Mouse (Mus musculus) heart, adult 2 months (tissue): Measurements from ENCODE around the gene Zdhhc5. TPM values are rescaled to one million over a fixed set of nuclear protein-coding genes. Genes with fewer than 3 reads are reported as not detected.

ENCODE experiments used
- DNase-seq, 2 experiments: peaks; one replicate each; pipeline ENCODE4 v3.0.0; 2021
- H3K27ac ChIP-seq: fragments of 200-600 bp; 2 replicates; pipeline ENCODE4 v1.8.1; 2022
- H3K27me3 ChIP-seq: fragments of 200-500 bp; 2 replicates; pipeline ENCODE4 v1.6.1; 2012; ENCODE audit warnings: mild to moderate bottlenecking, low read length, inconsistent platforms, mixed read lengths; ENCODE audit not compliant: control insufficient read depth, insufficient read depth
- H3K36me3 ChIP-seq: fragments of 200-500 bp; 2 replicates; pipeline ENCODE4 v1.6.1; 2012; ENCODE audit warnings: low read length, inconsistent platforms; ENCODE audit not compliant: control insufficient read depth, insufficient read depth
- H3K4me1 ChIP-seq: fragments of 200-500 bp; 2 replicates; pipeline ENCODE4 v1.6.1; 2011; ENCODE audit warnings: low read length; ENCODE audit not compliant: control insufficient read depth, insufficient read depth
- H3K4me3 ChIP-seq: fragments of 200-600 bp; 2 replicates; pipeline ENCODE4 v1.8.1; 2022
- H3K79me2 ChIP-seq: fragments of 200-500 bp; replicated peaks from 2 replicates; pipeline ENCODE4 v1.6.1; 2012; ENCODE audit warnings: mild to moderate bottlenecking, inconsistent platforms, low read length, moderate library complexity, mixed read lengths; ENCODE audit not compliant: control insufficient read depth, insufficient read depth
- H3K9ac ChIP-seq: fragments of 200-500 bp; 2 replicates; pipeline ENCODE4 v1.6.1; 2012; ENCODE audit warnings: low read depth, mild to moderate bottlenecking, control low read depth, inconsistent platforms, low read length, mixed read lengths
- CTCF ChIP-seq: fragments of 200-600 bp; IDR thresholded peaks from 2 replicates; pipeline ENCODE4 v1.8.1; 2022; ENCODE audit warnings: antibody characterized with exemption, mild to moderate bottlenecking, moderate library complexity
- EP300 ChIP-seq: fragments of 200-500 bp; IDR thresholded peaks from 2 replicates; pipeline ENCODE4 v1.6.1; 2011; ENCODE audit warnings: low read depth, low read length, control low read depth; ENCODE audit not compliant: insufficient read depth
- POLR2A ChIP-seq: fragments of 200-500 bp; IDR thresholded peaks from 2 replicates; pipeline ENCODE4 v1.6.1; 2011; ENCODE audit warnings: mild to moderate bottlenecking, low read depth, low read length, control low read depth; ENCODE audit not compliant: insufficient read depth
- WGBS: fragments of 180-500 bp; shearing (Covaris S2); methylation state at CpG from one replicate; pipeline ENCODE4 v1.1.7; 2018; 5-methylcytosine and 5-hydroxymethylcytosine counted together
- intact Hi-C: fragments of 180-260 bp; cut with DNase I; formaldehyde crosslinking; loops from one replicate; pipeline ENCODE4 v1.15.1; 2025
- polyA plus RNA-seq: library from polyadenylated mRNA; depleted of rRNA; stranded (reverse); fragments of >200 nt; gene quantifications from 2 replicates; pipeline ENCODE4 v1.2.3, GENCODE M21; 2012
- total RNA-seq, 2 experiments: library from RNA; stranded (reverse); gene quantifications; 2 replicates each; pipeline ENCODE4 v1.2.3; 2021

Gene Zdhhc5
- total and polyA plus RNA-seq, 3 experiments = 47.6 to 72.5 (median 62.8) TPM

DNA sequence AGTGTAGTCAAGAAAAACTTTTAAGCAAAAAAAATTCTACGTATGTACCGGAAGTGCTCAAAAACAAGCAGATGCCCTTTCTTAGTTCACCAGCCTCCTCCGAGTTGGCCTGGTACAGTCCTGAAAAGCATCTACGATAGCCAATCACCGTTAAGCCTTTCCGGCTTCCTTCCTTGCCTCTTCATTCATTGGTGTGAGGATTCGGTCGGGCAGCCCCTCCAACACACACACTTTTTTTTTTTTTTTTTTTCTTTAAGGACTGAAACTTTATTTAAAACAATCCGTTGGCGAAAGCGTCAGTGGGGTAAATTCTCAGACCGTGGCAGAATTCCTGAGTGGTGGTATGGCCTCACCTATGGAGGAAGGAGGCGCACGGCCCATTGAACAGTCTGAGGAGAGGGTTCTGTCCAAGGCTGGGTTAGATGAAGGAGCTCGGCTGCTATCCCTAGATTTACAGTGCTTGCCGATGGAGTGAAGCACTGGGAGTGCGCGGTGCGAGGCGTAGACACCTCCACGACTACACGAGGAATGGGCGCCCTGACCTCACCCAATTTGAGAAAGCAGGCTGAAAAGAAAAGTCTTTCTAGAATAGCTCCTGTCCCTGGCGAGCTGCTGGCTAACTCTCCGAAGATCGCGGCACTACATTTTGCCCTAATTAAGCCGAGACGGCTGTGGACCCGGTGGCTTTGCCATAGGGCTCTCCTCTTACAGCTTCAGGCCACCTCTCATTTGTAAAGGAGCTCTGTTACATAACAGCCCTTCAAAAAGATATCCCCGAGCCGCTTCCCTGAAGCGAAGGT lies 782 bp upstream of the Zdhhc5 start:
- no peak; the same call in none of the 2 replicates for TF ChIP-seq POLR2A
- no peak for TF ChIP-seq CTCF
- no peak for TF ChIP-seq EP300
- peak overlapping the region; percentile 99 for H3K27ac ChIP-seq
- no peaks in the 10 kb centered on the region for H3K27me3 ChIP-seq
- H3K36me3 ChIP-seq = peaks cover 5% of the 10 kb centered on the region
- intact Hi-C loops = loop anchor here (1.0 to 2.0 kb wide), 2 partner anchors 12 to 37 kb away; partner anchors contain the start of genes Clp1, Gm28635, Med19 and Tmx2
- DNase-seq = peak in 1 of 2 experiments; percentile 81
- WGBS = under 1% methylated on average over 33 of the region's 33 CpGs
- H3K4me3 ChIP-seq = peak overlapping the region; percentile 97
- no peaks in the 10 kb centered on the region for H3K79me2 ChIP-seq
- H3K9ac ChIP-seq = peak overlapping the region; percentile 82
- H3K4me1 ChIP-seq = peaks cover 2% of the 10 kb centered on the region

GRCm38 (mm10) chr2:84714422-84714810 lies 564 bp downstream of the Zdhhc5 start:
- intact Hi-C loops = loop anchor here (2.0 kb wide), 1 partner anchor 36 kb away; the partner anchor contains the start of genes Gm28635, Med19 and Tmx2
- TF ChIP-seq EP300 = no peak
- Histone ChIP-seq H3K27me3 (no peaks in the 10 kb centered on the region), H3K79me2 (peaks cover 1% of the 10 kb centered on the region; the same call in 1 of the 2 replicates), H3K36me3 (peaks cover 12% of the 10 kb centered on the region), H3K27ac (peak overlapping the region; percentile 99), H3K9ac (peak overlapping the region; percentile 95), H3K4me3 (peak overlapping the region; percentile 97), H3K4me1 (peaks cover 2% of the 10 kb centered on the region)
- no peak for DNase-seq
- WGBS = under 1% methylated on average over 26 of the region's 26 CpGs

GRCm38 (mm10) chr2:84711898-84712297 lies 3.1 kb downstream of the Zdhhc5 start:
- H3K9ac ChIP-seq = no peak overlapping the region
- H3K36me3 ChIP-seq = peaks cover 29% of the 10 kb centered on the region
- peaks cover 2% of the 10 kb centered on the region for H3K4me1 ChIP-seq
- no peaks in the 10 kb centered on the region for H3K27me3 ChIP-seq
- peaks cover 3% of the 10 kb centered on the region for H3K79me2 ChIP-seq
- 83% methylated on average over 2 of the region's 2 CpGs for WGBS
- intact Hi-C loops = no loop called here
- DNase-seq = no peak
- no peak overlapping the region for H3K27ac ChIP-seq
- no peak overlapping the region for H3K4me3 ChIP-seq
- TF ChIP-seq EP300 (no peak), CTCF (no peak), POLR2A (no peak)

DNA sequence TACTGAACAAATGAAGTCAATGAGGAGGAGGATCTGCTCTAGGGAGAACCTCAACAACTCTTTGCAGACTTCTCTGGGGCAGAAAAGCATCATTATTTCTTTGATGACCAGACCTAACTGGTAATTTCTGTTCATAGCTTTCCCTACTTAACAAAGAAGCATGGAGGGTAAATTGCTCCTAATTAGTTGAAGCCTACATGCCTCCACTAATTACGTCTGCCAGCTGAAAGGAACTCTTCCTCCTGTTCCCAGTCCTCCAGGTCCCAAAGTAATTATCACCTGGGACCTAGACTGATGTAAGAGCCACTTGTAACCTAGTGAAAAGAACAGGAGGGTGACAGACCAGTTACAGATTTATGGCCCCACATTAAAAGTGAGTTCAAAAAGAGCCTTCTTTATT lies 7.5 kb downstream of the Zdhhc5 start:
- WGBS = 84% methylated on average over 1 of the region's 1 CpGs
- H3K4me3 ChIP-seq = no peak overlapping the region
- no peak for DNase-seq
- no peak for TF ChIP-seq CTCF
- TF ChIP-seq POLR2A = no peak
- no peak for TF ChIP-seq EP300
- no peak overlapping the region for H3K27ac ChIP-seq
- no peaks in the 10 kb centered on the region for H3K27me3 ChIP-seq
- peaks cover 39% of the 10 kb centered on the region for H3K36me3 ChIP-seq
- intact Hi-C loops = no loop called here
- no peak overlapping the region for H3K9ac ChIP-seq
- H3K4me1 ChIP-seq = no peaks in the 10 kb centered on the region; the same call in 1 of the 2 replicates
- peaks cover 3% of the 10 kb centered on the region for H3K79me2 ChIP-seq

DNA sequence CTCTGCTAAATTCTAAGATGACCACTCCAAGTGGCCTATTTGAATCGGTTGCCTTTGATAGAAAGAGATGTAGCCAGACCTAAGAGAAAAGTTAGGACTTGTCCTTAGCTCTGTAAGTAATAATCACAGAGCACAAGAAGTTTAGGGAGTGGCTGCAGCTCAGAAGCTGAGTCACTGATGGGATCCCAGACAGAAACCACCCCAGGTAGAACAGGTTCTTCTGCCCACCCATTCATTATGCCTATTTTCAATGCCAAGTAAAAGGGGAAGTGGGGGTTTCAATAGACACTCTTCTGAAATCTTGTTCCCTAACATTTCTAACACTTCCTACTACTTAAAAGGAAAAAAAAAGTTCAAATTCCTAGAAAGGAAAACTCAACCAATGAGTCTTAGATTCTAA lies 9.7 kb downstream of the Zdhhc5 start:
- 84% methylated on average over 1 of the region's 1 CpGs for WGBS
- no peak for DNase-seq
- Histone ChIP-seq H3K27ac (no peak overlapping the region), H3K79me2 (peaks cover 1% of the 10 kb centered on the region), H3K9ac (no peak overlapping the region), H3K4me1 (no peaks in the 10 kb centered on the region; the same call in 1 of the 2 replicates), H3K36me3 (peaks cover 33% of the 10 kb centered on the region), H3K27me3 (no peaks in the 10 kb centered on the region), H3K4me3 (no peak overlapping the region)
- TF ChIP-seq POLR2A = no peak
- no peak for TF ChIP-seq CTCF
- no peak for TF ChIP-seq EP300
- intact Hi-C loops = no loop called here

GRCm38 (mm10) chr2:84704329-84704728 lies 10.7 kb downstream of the Zdhhc5 start:
- Histone ChIP-seq H3K36me3 (peaks cover 29% of the 10 kb centered on the region), H3K79me2 (peaks cover 1% of the 10 kb centered on the region), H3K9ac (no peak overlapping the region), H3K27ac (0 out of 2 replicates have a peak overlapping the region, but pooled peaks have one; percentile 6), H3K27me3 (no peaks in the 10 kb centered on the region), H3K4me3 (no peak overlapping the region), H3K4me1 (no peaks in the 10 kb centered on the region; the same call in 1 of the 2 replicates)
- WGBS = 45% methylated on average over 5 of the region's 5 CpGs
- no peak for DNase-seq
- TF ChIP-seq EP300 (no peak), POLR2A (no peak), CTCF (no peak)
- intact Hi-C loops = no loop called here
